In the genomic region with DNA sequence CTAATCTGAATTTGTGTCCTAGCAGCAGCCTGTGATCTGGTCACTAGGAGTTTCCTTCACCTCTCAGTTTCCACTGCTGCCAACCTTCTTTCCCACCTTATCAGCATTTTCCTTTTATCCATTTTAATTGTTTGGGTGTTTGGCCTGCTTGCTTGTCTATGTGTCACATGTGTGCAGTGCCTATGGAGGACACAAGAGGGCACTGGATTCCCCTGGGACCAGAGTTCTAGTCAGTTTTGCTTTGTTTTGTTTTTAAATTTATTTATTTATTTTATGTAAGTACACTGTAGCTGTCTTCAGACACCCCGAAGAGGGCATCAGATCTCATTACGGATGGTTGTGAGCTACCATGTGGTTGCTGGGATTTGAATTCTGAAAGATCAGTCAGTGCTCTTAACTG, we compare ENCODE assay signal across 9 mouse cellular contexts. TPM values are rescaled to one million over a fixed set of nuclear protein-coding genes. Genes with fewer than 3 reads are reported as not detected.
DNase-seq lines count a peak whose midpoint lies in the region; ATAC-seq and TF ChIP-seq lines count a peak whose summit lies in the region.
"Had no signal": no experiment of that assay in that cellular context is flagged by ENCODE, and none has a peak within 500 bp of the region (broad histone marks: within the 10 kb centered on the region; RNA-seq: fewer than 3 reads in every experiment).

No protein-coding gene starts in this region.

- H3K4me1 ChIP-seq in forebrain, embryonic 14.5 days (ENCODE audit: control insufficient read depth, insufficient read depth, low read length): no peaks in the 10 kb centered on the region
- peaks cover 4% of the 10 kb centered on the region; the same call in 1 of the 2 replicates for H3K4me1 ChIP-seq in forebrain, embryonic 15.5 days
- H3K4me1 ChIP-seq in liver, postnatal 0 days (ENCODE audit: insufficient read depth): no peaks in the 10 kb centered on the region

- no peaks in the 10 kb centered on the region for H3K9me3 ChIP-seq in forebrain, embryonic 14.5 days (replicated peaks; ENCODE audit: control insufficient read depth, low read length)
- no peaks in the 10 kb centered on the region for H3K9me3 ChIP-seq in forebrain, embryonic 15.5 days
- no peaks in the 10 kb centered on the region for H3K9me3 ChIP-seq in liver, postnatal 0 days (ENCODE audit: low read length)
- H3K9me3 ChIP-seq: embryonic facial prominence, embryonic 13.5 days had no signal

- H3K36me3 ChIP-seq in forebrain, embryonic 14.5 days (ENCODE audit: control insufficient read depth, insufficient read depth, low read length): peaks cover 27% of the 10 kb centered on the region
- peaks cover 29% of the 10 kb centered on the region for H3K36me3 ChIP-seq in forebrain, embryonic 15.5 days
- H3K36me3 ChIP-seq in liver, postnatal 0 days (replicated peaks; ENCODE audit: insufficient read depth, low read length): peaks cover 25% of the 10 kb centered on the region
- peaks cover 5% of the 10 kb centered on the region; the same call in 1 of the 2 replicates for H3K36me3 ChIP-seq in splenic B cell, adult 2 months (ENCODE audit: control insufficient read depth, insufficient read depth, low read length, poor library complexity, severe bottlenecking)

- no peak overlapping the region for H3K27ac ChIP-seq in forebrain, embryonic 14.5 days (ENCODE audit: low read depth, low read length)
- H3K27ac ChIP-seq in forebrain, embryonic 15.5 days (replicated peaks): no peak overlapping the region
- no peak overlapping the region for H3K27ac ChIP-seq in liver, postnatal 0 days (ENCODE audit: low read depth)
- H3K27ac ChIP-seq: embryonic facial prominence, embryonic 13.5 days had no signal

- TF ChIP-seq EP300 in liver, postnatal 0 days (IDR thresholded peaks at IDR 0.05; ENCODE audit: low read depth): no peak

- 92% methylated on average over 2 of the region's 2 CpGs for WGBS in forebrain, embryonic 14.5 days
- 92% methylated on average over 2 of the region's 2 CpGs for WGBS in forebrain, embryonic 15.5 days
- 82% methylated on average over 2 of the region's 2 CpGs for WGBS in liver, postnatal 0 days (ENCODE audit: insufficient replicate concordance)

- H3K9ac ChIP-seq in forebrain, embryonic 14.5 days (ENCODE audit: low read length): no peak overlapping the region
- H3K9ac ChIP-seq in forebrain, embryonic 15.5 days (replicated peaks): no peak overlapping the region
- H3K9ac ChIP-seq in liver, postnatal 0 days (replicated peaks): no peak overlapping the region
- H3K9ac ChIP-seq: embryonic facial prominence, embryonic 13.5 days had no signal

- DNase-seq in forebrain, embryonic 14.5 days (ENCODE audit: low spot score): peak; percentile 33
- DNase-seq in liver, postnatal 0 days: no peak
- no peak for DNase-seq in liver
- DNase-seq in splenic B cell, adult 2 months (ENCODE audit: low read depth, low spot score): peak; percentile 69
- no peak for DNase-seq in spleen, adult 12 weeks (ENCODE audit: low spot score)
- DNase-seq in right cerebral cortex, postnatal 4 days: no peak

- no peak overlapping the region for H3K4me3 ChIP-seq in forebrain, embryonic 14.5 days (ENCODE audit: low read depth, low read length)
- no peak overlapping the region for H3K4me3 ChIP-seq in forebrain, embryonic 15.5 days
- H3K4me3 ChIP-seq in liver, postnatal 0 days (ENCODE audit: low read depth, low read length): no peak overlapping the region
- H3K4me3 ChIP-seq: embryonic facial prominence, embryonic 13.5 days had no signal

- TF ChIP-seq CTCF in liver, postnatal 0 days (IDR thresholded peaks at IDR 0.05; ENCODE audit: low read depth): peak; percentile 71

- H3K27me3 ChIP-seq in forebrain, embryonic 14.5 days (replicated peaks; ENCODE audit: control insufficient read depth, insufficient read depth, low read length): no peaks in the 10 kb centered on the region
- H3K27me3 ChIP-seq in forebrain, embryonic 15.5 days: no peaks in the 10 kb centered on the region
- no peaks in the 10 kb centered on the region for H3K27me3 ChIP-seq in liver, postnatal 0 days (ENCODE audit: insufficient read depth, low read length)
- no peaks in the 10 kb centered on the region for H3K27me3 ChIP-seq in splenic B cell, adult 2 months (ENCODE audit: control insufficient read depth, insufficient read depth, low read length, poor library complexity, severe bottlenecking)
- H3K27me3 ChIP-seq: embryonic facial prominence, embryonic 13.5 days had no signal

- H3K4me2 ChIP-seq in forebrain, embryonic 14.5 days (ENCODE audit: low read length): no peak overlapping the region
- no peak overlapping the region for H3K4me2 ChIP-seq in forebrain, embryonic 15.5 days (replicated peaks)
- no peak overlapping the region for H3K4me2 ChIP-seq in liver, postnatal 0 days (ENCODE audit: low read depth, low read length)
- H3K4me2 ChIP-seq: embryonic facial prominence, embryonic 13.5 days had no signal

- ATAC-seq in forebrain, embryonic 14.5 days: no peak
- ATAC-seq in forebrain, embryonic 15.5 days (replicated peaks): no peak
- ATAC-seq in liver, postnatal 0 days: no peak
- ATAC-seq in common myeloid progenitor, adult 5-6 weeks (replicated peaks; ENCODE audit: low read depth, poor library complexity, severe bottlenecking): peak; percentile 72; the same call in 1 of the 2 replicates

RNA-seq across cellular contexts. Expression of gene Maml1, which starts 22.9 kb away (rescaled TPM):
- 5.4 and 5.8 TPM in 2 replicates for polyA plus RNA-seq in forebrain, embryonic 14.5 days (2014; fragmentation: Nextera tagmentation; extraction: Ambion mirVana)
- polyA plus RNA-seq in forebrain, embryonic 15.5 days (2015; fragmentation: Nextera tagmentation; extraction: Ambion mirVana): 3.8 and 4.6 TPM in 2 replicates
- polyA plus RNA-seq in liver, postnatal 0 days (2015; fragmentation: Nextera tagmentation; extraction: Ambion mirVana): 1.6 TPM in 2 replicates
- 6.4 and 9.0 TPM in 2 replicates for total RNA-seq in common myeloid progenitor, adult 5-6 weeks (2017)

RNA-seq across cellular contexts. Expression of gene Ltc4s, which starts 30.7 kb away (rescaled TPM):
- 3.4 and 4.1 TPM in 2 replicates for polyA plus RNA-seq in forebrain, embryonic 14.5 days (2014; fragmentation: Nextera tagmentation; extraction: Ambion mirVana)
- 2.4 and 3.1 TPM in 2 replicates for polyA plus RNA-seq in forebrain, embryonic 15.5 days (2015; fragmentation: Nextera tagmentation; extraction: Ambion mirVana)
- polyA plus RNA-seq in liver, postnatal 0 days (2015; fragmentation: Nextera tagmentation; extraction: Ambion mirVana): 0.68 and 0.89 TPM in 2 replicates
- 3.6 and 5.0 TPM in 2 replicates for total RNA-seq in common myeloid progenitor, adult 5-6 weeks (2017)

RNA-seq across cellular contexts. Expression of gene Canx, which starts 56.3 kb away (rescaled TPM):
- polyA plus RNA-seq in forebrain, embryonic 14.5 days (2014; fragmentation: Nextera tagmentation; extraction: Ambion mirVana): 190 and 210 TPM in 2 replicates
- polyA plus RNA-seq in forebrain, embryonic 15.5 days (2015; fragmentation: Nextera tagmentation; extraction: Ambion mirVana): 241 and 250 TPM in 2 replicates
- 125 and 130 TPM in 2 replicates for polyA plus RNA-seq in liver, postnatal 0 days (2015; fragmentation: Nextera tagmentation; extraction: Ambion mirVana)
- 1,004 and 1,241 TPM in 2 replicates for total RNA-seq in common myeloid progenitor, adult 5-6 weeks (2017)

RNA-seq across cellular contexts. Expression of gene Mgat4b, which starts 58.5 kb away (rescaled TPM):
- 15.2 and 18.9 TPM in 2 replicates for polyA plus RNA-seq in forebrain, embryonic 14.5 days (2014; fragmentation: Nextera tagmentation; extraction: Ambion mirVana)
- 40.3 and 46.3 TPM in 2 replicates for polyA plus RNA-seq in forebrain, embryonic 15.5 days (2015; fragmentation: Nextera tagmentation; extraction: Ambion mirVana)
- 17.2 and 18.6 TPM in 2 replicates for polyA plus RNA-seq in liver, postnatal 0 days (2015; fragmentation: Nextera tagmentation; extraction: Ambion mirVana)
- total RNA-seq in common myeloid progenitor, adult 5-6 weeks (2017): 14.1 and 16.4 TPM in 2 replicates

RNA-seq across cellular contexts. Expression of gene Sqstm1, which starts 58.5 kb away (rescaled TPM):
- polyA plus RNA-seq in forebrain, embryonic 14.5 days (2014; fragmentation: Nextera tagmentation; extraction: Ambion mirVana): 263 and 276 TPM in 2 replicates
- 285 and 303 TPM in 2 replicates for polyA plus RNA-seq in forebrain, embryonic 15.5 days (2015; fragmentation: Nextera tagmentation; extraction: Ambion mirVana)
- polyA plus RNA-seq in liver, postnatal 0 days (2015; fragmentation: Nextera tagmentation; extraction: Ambion mirVana): 154 and 172 TPM in 2 replicates
- 246 and 349 TPM in 2 replicates for total RNA-seq in common myeloid progenitor, adult 5-6 weeks (2017)

Comparison
In these comparisons a context has a peak if more than half of its experiments do, and no peak if none do; other contexts are left out.
1. DNase-seq: peak in forebrain, embryonic 14.5 days (single experiment) and splenic B cell, adult 2 months (single experiment); none in liver, postnatal 0 days (single experiment), liver (single experiment), spleen, adult 12 weeks (single experiment) and right cerebral cortex, postnatal 4 days (single experiment).